Mouse (Mus musculus) E14TG2a.4 (cell line): ENCODE data around the gene Atn1.

Source experiments
- H3K27me3 ChIP-seq: 2 replicates; pipeline ENCODE4 v1.6.1; 2014; ENCODE audit warnings: low read length, control low read depth; ENCODE audit not compliant: insufficient read depth
- H3K36me3 ChIP-seq: 2 replicates; pipeline ENCODE4 v1.6.1; 2014; ENCODE audit warnings: low read length, control low read depth; ENCODE audit not compliant: insufficient read depth
- H3K4me1 ChIP-seq: replicated peaks from 2 replicates; pipeline ENCODE4 v1.6.1; 2014; ENCODE audit warnings: low read depth, low read length, control low read depth
- H3K4me3 ChIP-seq: replicated peaks from 2 replicates; pipeline ENCODE4 v1.5.1; 2014; ENCODE audit warnings: mild to moderate bottlenecking, low read length
- H3K9me3 ChIP-seq: 2 replicates; pipeline ENCODE4 v1.6.1; 2014; ENCODE audit warnings: low read length, control low read depth
- CTCF ChIP-seq: conservative IDR thresholded peaks from 2 replicates; pipeline ENCODE4 v1.5.1; 2014; ENCODE audit warnings: low read length
- NANOG ChIP-seq: IDR thresholded peaks from 2 replicates; pipeline ENCODE4 v1.6.1; 2014; ENCODE audit warnings: borderline replicate concordance, low read length, mixed read lengths
- POU5F1 ChIP-seq: IDR thresholded peaks from 2 replicates; pipeline ENCODE4 v1.6.1; 2014; ENCODE audit warnings: low read length, borderline replicate concordance

Gene Atn1

DNA sequence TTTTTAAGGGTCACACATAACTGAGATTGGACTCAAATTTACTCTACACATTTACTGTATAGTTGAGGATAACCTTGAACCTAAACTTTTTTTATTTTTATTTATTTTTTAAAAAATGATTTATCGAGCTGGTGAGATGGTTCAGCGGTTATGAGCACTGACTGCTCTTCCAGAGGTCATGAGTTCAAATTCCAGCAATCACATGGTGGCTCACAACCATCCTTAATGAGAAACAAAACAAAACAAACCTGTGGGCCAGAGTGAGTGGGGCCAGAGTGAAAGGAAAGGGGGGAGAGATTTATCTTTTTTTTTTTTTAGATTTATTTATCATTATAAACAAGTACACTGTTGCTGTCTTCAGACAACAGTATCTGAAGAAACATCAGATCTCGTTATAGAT, 35.6 kb upstream of the Atn1 start:
- Histone ChIP-seq H3K4me1 (peaks cover 47% of the 10 kb centered on the region), H3K4me3 (no peak overlapping the region), H3K9me3 (peaks cover 3% of the 10 kb centered on the region; the same call in 1 of the 2 replicates), H3K27me3 (no peaks in the 10 kb centered on the region), H3K36me3 (peaks cover 11% of the 10 kb centered on the region)
- no peak for TF ChIP-seq NANOG
- TF ChIP-seq CTCF: no peak
- no peak for TF ChIP-seq POU5F1

DNA sequence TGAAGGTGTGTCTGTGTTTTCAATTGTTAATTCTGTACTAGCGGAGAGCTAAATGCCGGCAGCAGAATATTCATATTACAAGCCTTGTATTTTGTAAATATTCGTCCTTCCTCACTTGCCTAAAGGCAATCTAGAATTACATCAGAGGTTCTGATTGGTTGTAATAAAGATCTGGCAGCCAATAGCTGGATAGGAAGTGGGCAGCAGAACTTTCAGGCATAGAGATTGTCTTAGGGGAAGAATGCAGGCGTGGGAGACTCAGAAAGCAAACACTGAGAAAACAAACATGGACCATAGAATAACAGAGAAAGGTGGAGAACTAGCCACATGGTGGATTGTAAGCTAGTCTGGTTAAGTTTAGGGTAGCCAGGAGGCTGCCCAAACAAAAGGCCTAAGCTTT, 33.8 kb upstream of the Atn1 start:
- Histone ChIP-seq H3K4me1 (peaks cover 37% of the 10 kb centered on the region), H3K36me3 (no peaks in the 10 kb centered on the region; the same call in 1 of the 2 replicates), H3K4me3 (no peak overlapping the region), H3K27me3 (no peaks in the 10 kb centered on the region), H3K9me3 (no peaks in the 10 kb centered on the region; the same call in 1 of the 2 replicates)
- TF ChIP-seq NANOG (no peak), POU5F1 (no peak), CTCF (no peak)

DNA sequence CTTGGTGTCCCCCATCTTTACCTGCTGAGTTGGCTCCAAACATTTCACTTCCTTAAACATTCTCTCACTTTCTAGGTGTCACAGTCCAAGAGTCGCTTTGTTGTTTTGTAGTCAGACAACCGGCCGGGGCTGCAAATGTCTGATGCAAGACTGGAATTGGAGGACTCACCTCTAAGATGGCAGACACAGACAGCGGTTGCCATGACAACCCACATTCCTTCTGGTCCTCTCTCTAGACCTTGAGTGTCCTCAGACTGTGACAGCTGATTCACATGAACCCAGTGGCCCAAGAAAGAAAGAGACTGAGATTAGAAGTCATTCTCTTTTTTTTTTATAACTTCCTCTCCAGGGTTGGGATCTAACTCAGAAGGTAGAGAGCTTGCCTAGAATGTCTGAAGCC, 33.2 kb upstream of the Atn1 start:
- no peak for TF ChIP-seq CTCF
- no peak for TF ChIP-seq POU5F1
- no peak for TF ChIP-seq NANOG
- Histone ChIP-seq H3K4me1 (peaks cover 34% of the 10 kb centered on the region), H3K4me3 (no peak overlapping the region), H3K9me3 (no peaks in the 10 kb centered on the region), H3K36me3 (no peaks in the 10 kb centered on the region), H3K27me3 (no peaks in the 10 kb centered on the region)

DNA sequence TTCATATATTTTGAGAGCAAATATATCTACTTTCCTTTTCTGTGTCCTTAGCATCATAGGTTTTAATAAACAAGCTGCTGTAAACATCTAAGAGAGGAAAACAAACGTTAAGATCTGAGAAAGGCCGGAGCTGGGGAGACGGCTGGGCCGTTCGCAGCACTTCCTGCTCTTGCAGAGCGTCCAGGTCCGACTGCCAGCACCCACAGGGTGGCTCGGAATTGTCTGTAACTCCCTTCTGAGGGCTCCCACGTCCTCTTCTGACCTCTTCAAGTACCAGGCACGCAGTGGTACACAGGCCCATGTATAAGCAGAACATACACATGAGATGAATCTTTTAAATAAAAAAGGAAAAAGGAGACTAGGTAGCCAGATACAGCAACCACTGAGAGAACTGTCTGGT, 31.4 kb upstream of the Atn1 start:
- TF ChIP-seq NANOG: no peak
- TF ChIP-seq POU5F1: no peak
- no peak for TF ChIP-seq CTCF
- Histone ChIP-seq H3K4me1 (peaks cover 37% of the 10 kb centered on the region), H3K27me3 (no peaks in the 10 kb centered on the region), H3K9me3 (no peaks in the 10 kb centered on the region), H3K4me3 (no peak overlapping the region), H3K36me3 (no peaks in the 10 kb centered on the region)

- Histone ChIP-seq H3K27me3 (no peaks in the 10 kb centered on the region), H3K9me3 (no peaks in the 10 kb centered on the region), H3K4me1 (peaks cover 42% of the 10 kb centered on the region), H3K4me3 (no peak overlapping the region), H3K36me3 (no peaks in the 10 kb centered on the region)
- TF ChIP-seq CTCF (no peak), POU5F1 (no peak), NANOG (no peak)
Measured at GRCm38 (mm10) chr6:124786756-124787420, 30.6 kb upstream of the Atn1 start.

DNA sequence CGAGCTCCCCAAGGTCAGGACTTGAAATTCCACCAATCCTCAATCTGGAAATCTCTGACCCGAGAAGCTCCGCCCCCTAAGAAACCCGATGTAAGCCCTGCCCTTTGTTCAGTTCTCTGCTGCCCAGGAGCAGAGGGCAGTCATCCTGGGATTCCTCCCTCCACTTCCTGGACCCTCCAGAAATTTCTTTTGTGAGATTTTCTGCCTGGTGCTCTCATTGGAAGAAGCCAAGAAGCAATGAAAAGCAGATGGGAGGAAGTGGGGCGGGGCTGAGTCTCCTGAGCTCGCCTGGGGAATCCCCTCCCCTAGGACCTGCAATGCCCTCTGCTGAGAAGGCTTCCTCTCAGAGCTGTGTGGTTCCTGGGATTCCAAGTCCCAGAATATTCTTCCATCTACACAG, 26.1 kb upstream of the Atn1 start:
- Histone ChIP-seq H3K4me1 (peaks cover 45% of the 10 kb centered on the region), H3K9me3 (no peaks in the 10 kb centered on the region), H3K4me3 (peak overlapping the region; percentile 60), H3K27me3 (peaks cover 35% of the 10 kb centered on the region), H3K36me3 (no peaks in the 10 kb centered on the region)
- TF ChIP-seq NANOG (no peak), POU5F1 (no peak), CTCF (no peak)

DNA sequence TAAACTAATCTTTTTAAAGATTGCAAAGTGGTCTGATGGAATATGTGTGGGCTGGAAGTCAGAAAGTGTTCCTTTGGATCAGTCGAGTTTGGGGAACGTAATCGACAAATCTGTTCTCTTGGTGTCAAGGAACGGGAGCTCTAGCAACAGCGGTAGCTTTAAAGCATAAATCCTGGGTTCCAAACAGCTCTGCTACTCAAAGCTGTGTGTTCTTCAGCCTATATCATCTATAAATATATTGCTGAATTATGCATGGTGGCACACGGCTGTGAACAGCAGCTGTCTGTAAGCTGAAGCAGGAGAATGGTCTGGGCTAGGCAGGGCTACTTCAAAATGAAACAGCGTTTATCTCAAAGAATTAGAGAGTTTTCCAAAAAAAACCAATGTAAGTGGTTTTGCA, 24.6 kb upstream of the Atn1 start:
- H3K4me3 ChIP-seq: no peak overlapping the region
- TF ChIP-seq CTCF: no peak
- no peak for TF ChIP-seq NANOG
- no peak for TF ChIP-seq POU5F1
- peaks cover 37% of the 10 kb centered on the region for H3K4me1 ChIP-seq
- H3K9me3 ChIP-seq: no peaks in the 10 kb centered on the region
- peaks cover 40% of the 10 kb centered on the region for H3K27me3 ChIP-seq
- no peaks in the 10 kb centered on the region for H3K36me3 ChIP-seq

GRCm38 (mm10) chr6:124779984-124780416, 23.7 kb upstream of the Atn1 start:
- Histone ChIP-seq H3K4me1 (peaks cover 37% of the 10 kb centered on the region), H3K4me3 (peak overlapping the region; percentile 55), H3K9me3 (no peaks in the 10 kb centered on the region), H3K36me3 (no peaks in the 10 kb centered on the region), H3K27me3 (peaks cover 42% of the 10 kb centered on the region)
- TF ChIP-seq NANOG: 0 out of 2 replicates have a peak, but pooled peaks have one; percentile 2
- TF ChIP-seq CTCF: no peak

DNA sequence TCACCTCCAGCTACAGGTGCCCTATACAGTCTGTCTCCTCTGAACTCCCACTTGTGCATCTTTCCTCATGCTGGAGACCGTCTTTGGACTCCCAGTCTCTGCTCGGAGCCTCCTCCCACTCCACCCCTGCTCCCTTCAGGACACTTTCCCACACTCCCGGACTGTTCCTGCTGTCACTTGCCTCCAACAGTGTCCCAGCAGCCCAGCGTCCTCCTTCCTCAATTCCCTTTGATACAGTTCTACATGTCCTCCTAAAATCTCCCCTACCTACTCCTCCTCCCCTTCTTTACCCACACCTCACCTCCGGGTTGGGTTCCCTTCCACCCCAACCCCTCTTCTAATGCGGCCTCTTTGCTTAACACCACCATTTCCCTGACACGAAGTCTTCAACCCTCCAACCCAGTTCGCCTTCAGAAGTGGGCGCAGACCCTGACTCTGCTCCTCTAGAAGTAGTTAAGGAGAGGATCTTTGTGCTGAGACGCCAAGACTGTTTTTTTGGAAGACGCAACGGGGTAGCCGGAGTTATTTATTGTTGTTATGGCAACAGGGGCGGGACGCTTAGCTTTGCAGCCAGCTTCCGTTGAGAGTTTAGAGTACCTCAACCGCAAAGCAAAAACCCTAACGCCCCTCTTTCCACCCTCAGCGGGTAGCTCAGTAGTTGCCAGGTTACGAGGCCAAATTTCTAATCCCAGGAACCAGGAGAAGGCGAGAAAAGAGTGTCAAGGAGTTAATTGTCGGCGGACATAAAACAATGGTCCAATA, 23.1 kb upstream of the Atn1 start, which contains the start of gene Lrrc23:
Lrrc23 (minus strand) TSS at position 506 of the 762 bp plus-strand sequence.
- Histone ChIP-seq H3K9me3 (no peaks in the 10 kb centered on the region), H3K4me3 (peak within 1 kb of the TSS; percentile 55), H3K36me3 (no peaks in the 10 kb centered on the region), H3K4me1 (peaks cover 37% of the 10 kb centered on the region), H3K27me3 (peaks cover 42% of the 10 kb centered on the region)
- TF ChIP-seq NANOG (peak; percentile 4; the same call in 1 of the 2 replicates), CTCF (no peak)
